Mouse (Mus musculus) megakaryocyte progenitor cell, adult 5-6 weeks (primary cell): ENCODE measurements around the gene Esrrg. TPM values are rescaled to one million over a fixed set of nuclear protein-coding genes. Genes with fewer than 3 reads are reported as not detected.

Experiments used
- ATAC-seq: replicated peaks from 2 replicates; pipeline ENCODE4 v1.8.0; 2016; ENCODE audit warnings: mild to moderate bottlenecking, moderate TSS enrichment, inconsistent platforms; ENCODE audit not compliant: poor library complexity
- total RNA-seq, 2 experiments: library from RNA; stranded (forward) in 1 of 2; stranded (reverse) in 1 of 2; fragments of 157-497, 149-512 nt in 1 of 2; fragments of 200-1000 nt in 1 of 2; gene quantifications; 2 replicates each; pipeline versions ENCODE4 v1.2.3 to v1.2.4; 2015 to 2017

The Esrrg gene
- total RNA-seq, 2 experiments from 2014 or later = not detected

DNA sequence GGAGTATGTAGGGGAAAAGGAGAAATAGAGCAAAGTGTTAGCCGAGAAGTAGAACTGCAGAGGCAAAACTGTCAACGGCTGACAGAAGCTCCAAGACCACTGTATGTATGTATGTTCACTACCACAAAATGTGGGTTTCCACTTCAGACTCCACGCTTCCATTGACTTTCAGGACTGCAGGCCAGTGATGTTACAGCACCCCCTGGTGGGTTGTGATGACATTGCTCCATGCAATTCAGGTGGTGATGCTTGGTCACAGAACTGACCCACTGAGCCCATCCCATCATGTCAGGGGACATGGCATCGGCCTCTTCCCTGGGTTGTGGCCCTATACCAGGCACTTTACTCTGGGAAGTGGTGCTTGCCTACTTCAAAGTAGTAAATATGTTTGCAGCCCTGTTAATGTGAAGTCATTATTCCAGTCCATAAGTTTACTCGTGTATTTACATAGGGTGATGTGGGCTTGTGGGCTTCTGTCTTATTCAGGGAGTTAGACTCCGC, 517.0 kb downstream of the Esrrg start:
- 0 out of 2 replicates have a peak, but pooled peaks have one; percentile 42 for ATAC-seq

DNA sequence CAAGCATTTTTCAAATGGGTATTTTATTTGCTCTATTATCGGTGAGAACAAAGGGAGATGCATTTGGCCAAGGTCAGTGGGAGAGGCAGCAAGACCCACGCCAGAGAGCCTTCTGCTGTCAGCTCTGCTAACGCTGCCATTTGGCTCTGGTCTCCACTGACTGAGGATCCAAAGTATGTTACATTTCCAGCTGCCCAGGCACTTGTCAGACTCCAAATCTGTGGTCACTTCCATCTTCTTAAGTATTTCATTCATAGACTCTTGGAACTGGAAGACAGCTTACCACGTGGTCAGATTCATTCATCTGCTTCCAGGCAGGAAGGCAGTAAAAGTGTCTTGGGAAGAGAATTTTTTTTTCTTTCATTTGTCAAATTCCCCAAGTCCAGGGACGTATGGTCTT, 527.5 kb downstream of the Esrrg start:
- no peak for ATAC-seq

DNA sequence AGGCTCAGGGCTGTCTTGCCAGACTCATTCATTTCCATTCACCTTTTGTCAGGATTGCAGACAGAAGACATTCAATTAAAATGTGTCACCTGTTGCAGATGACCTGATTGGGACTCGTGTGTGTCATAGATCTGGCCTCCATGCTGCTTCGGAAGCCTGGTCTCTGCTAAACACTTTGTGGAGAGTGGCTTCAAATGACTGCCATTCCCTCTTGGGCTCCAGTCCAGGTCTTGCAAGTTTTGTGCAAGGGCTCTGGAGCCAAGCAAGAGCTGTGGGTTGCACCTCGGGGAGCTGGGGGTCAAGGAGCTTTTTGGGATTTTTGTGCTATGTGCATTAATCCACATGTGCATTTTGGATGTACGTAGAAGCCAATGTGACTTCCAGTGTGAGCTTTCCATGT, 530.9 kb downstream of the Esrrg start:
- ATAC-seq = no peak

DNA sequence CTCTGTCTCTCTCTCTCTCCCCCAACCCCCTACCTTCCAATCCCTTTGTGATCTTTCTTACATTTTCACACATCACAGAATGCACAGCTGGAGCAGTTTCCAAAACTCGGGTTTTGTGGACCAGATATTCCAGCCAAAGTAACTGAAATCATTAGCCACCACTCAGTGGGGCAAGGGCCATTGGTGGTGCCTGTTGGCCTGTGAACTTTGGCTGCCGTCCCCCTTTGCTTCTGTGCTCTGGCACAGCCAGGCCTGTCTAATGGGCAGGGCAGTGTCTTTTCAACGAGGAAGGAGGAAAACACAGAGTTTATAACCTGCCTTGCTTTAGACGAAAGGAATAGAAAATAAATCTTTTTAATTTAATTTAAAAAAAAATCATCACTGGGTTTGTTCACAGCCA, 531.6 kb downstream of the Esrrg start:
- ATAC-seq = no peak

DNA sequence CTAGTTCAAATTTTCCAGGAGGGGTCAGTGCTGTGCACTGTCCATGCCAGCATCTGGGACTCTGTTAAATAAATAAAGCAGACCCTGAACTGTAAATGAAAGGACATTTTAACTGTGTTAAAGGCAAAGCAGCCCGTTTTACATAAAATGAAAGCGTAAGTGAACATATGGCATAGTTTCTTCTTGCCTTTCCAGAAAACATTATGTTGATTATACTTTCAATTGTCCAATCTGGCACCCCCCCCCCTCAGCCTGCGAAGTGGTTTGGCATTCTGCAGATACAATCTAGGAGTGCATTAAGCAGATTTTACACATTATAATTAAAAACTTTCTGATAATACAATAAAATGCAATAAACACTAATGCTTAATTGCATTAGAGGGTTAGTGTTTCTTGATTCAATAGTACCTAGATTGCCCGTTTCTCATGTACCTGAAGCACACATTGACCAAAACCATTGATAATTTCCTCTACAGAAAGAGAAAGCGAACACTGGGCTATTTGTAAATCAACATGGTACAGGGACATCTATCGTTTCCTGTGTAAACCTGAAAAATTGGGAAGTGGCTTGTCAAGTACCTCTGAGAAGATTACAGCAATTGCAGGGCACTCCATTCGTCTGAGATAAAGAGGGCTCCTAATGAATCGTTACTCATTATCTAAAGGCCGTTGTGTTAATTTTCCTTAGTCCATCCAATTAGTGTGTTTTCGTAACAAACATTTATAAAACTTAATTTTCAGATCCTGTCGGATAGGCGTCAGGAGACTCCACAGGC, 539.0 kb downstream of the Esrrg start:
- ATAC-seq = no peak

DNA sequence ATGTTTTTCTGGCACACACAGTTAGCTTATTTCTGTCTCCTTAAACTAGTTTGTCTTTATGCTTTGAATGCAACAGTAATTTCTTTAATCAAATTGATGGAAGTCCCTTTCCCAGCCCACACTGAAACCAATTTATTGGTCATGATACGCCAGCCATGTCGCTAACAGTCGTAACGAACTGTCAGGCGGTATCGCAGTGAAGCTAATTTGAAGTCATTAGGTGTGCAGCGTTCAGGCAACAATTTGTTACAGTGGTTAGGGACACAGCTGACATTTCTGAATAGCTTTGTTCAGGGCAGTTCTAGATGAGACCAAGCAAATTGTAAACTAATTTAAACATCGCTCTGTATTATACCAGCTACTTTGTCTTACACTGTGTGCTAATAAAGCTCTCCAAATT, 542.5 kb downstream of the Esrrg start:
- no peak for ATAC-seq

DNA sequence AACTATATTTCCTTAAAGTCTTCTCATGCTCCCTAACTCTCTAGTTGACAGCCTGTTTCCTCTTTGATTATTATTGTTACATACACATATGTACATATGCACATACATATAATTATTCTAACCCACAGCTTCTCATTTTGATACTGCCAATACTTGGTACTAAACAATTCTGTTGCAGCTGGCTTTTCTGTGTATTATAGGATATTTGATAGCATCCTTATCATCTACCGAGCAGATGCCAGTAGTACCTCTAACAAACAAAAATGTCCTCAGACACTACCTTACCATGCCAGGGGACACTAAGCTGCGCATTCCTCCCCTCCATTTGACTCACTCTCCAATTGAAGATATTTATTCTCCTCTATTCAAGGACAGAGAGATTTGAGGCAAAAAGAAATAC, 543.4 kb downstream of the Esrrg start:
- ATAC-seq = no peak

DNA sequence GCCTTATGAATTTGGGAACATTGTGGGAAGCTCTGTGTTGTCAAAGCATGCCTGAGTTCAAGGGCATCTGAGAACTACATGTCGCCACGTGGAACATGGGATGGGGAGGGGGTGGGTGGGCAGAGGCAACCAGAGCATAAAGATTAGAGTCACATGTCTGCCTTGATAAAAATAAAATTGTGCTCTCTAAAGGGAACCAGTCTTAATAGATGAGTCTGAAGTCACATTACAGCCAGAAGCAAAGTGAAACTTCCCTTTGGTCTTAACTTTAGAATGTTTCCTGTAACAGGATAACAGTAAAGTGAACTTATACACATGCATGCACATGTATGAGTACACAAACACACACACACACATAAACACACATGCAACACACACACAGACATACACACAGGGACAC, 545.1 kb downstream of the Esrrg start:
- no peak for ATAC-seq

DNA sequence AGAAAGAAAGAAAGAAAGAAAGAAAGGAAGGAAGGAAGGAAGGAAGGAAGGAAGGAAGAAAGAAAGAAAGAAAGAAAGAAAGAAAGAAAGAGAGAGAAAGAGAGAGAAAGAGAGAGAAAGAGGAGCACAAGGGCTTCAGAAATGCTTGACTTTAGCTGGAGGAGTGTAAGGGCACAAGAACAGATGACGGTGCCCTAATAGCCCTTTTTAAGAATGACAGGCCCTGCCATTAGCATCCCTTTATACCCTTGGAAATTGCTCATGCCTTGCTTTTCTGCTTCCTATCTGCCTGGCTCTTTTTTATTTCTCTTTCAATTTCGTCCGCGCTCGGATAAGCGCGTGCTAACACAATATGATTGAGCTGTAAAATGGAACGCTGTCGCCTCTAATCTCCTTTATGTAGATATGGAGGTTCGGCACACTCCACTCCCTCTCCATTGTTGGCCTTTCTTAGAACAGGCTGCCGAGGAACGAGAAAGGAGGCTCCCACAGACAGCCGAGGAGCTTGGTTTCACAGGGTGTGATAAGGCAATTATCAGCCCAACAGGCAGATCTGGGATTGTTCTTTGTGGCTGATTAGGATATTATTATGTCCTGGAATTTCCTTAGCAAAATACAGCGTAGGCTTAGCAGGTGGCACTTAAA, 546.0 kb downstream of the Esrrg start:
- 0 out of 2 replicates have a peak, but pooled peaks have one; percentile 11 for ATAC-seq

DNA sequence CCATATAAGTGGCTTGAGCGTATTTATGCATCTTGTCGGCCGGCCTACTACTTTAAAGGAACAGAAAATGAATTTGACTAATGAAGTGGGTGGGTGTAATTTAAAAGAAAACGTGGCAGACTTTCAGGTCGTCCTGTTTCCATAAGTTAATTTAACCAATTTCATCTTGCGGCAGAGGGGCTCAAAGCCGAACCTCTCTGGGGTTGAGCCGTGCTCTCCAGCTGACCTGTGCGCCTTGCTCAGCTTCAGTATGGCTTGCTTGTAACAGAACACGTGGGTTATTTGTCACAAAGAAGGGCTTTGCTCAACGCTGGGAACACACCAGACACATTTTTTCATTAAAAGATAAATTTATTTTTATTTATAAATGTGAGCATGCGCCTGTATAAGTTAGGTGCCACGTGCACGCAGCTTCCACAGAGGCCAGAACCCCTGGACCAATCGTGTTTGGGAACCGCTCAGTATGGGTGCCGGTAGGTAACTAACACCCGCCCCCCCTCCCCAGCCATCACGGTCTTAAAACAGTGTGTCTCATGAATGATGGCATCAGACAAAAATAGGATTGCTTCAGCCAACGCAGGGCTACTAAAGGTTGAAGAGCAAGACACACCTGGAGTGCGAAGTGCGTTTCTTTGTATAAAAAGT, 546.7 kb downstream of the Esrrg start:
- no peak for ATAC-seq

DNA sequence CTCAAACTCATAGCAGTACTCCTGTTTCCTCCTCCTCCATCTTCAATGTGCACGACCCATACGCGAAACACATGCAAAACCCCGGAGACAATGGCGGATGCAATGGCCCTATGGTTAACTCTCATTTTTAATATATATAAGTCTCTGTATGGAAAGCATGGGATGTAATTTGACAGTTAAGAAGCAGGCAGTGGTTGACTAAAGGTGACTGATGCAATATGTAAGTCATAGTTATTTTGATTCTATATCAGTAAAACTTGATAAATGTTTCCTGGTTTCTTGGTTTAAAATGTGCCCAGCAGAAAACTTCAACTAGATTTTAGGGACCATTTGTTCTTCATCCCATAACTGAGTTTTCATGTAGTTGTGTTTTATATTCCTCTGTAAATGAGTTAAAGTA, 547.9 kb downstream of the Esrrg start:
- no peak for ATAC-seq

DNA sequence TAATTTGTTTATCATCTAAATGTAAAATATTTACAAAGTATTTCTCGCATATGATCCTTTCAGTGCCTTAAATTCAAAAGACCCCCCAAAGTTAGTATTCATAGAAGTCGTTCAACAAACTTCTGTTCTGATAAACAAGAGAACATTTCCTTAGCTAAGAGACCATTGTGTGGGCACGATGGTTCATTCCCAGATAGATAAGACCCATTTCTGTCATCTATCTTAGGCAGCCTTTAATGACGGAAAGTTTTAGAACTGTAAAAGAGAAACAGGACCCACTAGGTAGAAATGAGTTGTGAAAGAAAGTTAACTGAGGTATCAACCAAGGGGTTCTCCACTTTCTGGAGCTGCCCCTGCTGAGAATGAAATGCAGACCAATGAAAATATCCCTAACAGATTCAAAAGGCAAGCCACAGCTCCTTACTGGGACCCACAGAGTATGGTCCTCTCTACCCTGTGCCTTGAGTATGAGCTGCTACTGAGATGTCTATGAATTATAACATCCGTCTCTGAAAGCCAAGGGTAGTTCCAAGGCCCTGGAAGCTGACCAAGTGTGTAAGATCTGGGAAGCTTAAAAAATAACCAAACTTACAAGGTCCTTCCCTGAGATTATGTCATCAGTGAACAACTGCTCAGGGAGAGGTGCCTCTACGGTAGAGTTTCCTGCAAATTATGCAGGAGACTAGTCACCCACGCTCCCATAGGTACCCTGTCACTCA, 548.8 kb downstream of the Esrrg start:
- no peak for ATAC-seq

DNA sequence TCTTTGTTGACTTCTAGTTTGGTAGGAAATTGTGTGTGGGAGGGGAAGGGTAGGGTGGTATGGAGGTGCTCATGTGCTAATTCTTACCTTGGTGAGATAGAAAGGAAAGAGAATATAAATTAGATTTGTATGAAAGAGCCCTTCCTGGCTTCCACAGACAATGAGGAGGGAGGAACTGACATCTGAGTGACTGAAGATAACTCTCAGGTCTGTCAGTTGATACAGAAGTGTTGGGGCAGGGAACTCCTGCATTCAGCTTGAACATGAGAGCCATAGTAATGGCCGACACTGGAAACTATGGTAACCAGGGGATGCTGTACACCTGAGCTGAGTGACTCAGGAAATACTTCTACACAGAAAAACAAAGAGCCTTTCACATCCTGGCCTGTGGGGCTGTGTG, 550.1 kb downstream of the Esrrg start:
- no peak for ATAC-seq

DNA sequence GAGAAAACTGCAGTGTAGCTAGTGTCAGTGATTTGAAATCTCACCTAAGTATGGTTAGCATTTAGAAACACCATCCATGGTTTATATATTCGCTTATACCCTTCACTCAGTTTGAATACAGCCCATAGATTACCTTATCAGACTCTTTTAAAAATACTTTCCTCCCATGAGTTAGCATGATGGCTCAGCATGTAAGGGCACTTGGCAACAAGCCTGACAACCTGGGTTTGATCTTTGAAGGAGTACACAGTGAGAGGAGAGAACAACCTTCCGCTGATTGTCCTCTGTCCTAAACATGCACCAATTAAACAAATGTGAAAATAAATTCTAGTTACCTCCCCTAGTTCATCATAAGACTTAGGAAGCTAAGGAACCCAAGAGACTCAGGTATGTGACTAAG, 550.5 kb downstream of the Esrrg start:
- no peak for ATAC-seq

DNA sequence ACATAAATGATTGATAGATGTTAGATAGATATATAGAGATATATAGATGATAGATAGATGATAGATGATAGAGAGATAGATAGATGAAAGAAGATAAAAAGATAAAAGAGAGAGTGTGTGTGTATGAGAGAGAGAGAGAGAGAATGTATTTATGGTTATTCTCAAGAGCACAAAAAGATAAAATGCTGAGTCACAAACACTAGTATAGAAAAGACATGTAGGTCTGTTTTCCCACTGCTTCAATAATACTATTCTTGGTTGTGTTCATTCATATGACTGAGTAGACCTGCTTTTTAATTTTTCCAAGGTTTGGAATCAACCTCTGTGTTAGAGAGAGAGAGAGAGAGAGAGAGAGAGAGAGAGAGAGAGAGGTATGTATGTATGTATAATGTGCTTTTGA, 554.5 kb downstream of the Esrrg start:
- no peak for ATAC-seq

DNA sequence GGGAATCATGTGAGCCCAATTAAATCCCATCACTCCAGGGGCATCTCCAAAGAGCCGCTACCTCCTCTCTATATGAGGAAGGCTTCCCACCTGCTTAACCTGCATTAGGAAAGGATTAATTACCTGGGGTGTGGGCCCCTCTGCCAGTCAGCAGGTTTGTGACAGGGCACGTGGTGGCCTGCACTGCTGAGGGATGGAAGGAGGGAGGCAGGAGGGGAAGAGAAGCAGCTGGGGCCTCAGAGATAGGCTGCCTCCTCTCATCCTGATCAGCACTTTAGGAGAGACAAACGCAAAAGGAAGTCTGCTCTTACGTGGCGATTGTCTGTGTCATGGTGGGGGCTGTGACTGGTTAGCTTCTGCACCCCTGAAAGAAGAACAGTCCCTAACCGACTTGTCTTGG, 555.7 kb downstream of the Esrrg start:
- ATAC-seq = no peak

DNA sequence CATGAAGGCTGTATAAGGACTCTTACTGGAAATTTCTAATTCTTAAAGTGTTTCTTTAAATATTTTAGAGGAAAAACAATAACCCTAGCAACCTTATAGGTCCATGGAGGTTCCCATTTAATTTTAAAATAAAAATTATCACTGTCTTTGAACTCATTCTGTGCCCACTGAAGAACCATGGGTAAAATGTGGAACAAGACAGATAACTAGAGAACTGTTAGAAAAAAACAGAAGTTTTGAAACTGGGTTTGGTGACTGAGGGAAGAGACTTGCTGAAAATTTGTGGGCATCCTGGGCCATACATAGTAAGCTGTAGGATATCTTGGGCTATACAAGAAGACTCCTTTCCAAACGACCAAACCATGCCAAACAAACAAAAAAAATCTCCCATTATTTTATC, 565.3 kb downstream of the Esrrg start:
- no peak for ATAC-seq

DNA sequence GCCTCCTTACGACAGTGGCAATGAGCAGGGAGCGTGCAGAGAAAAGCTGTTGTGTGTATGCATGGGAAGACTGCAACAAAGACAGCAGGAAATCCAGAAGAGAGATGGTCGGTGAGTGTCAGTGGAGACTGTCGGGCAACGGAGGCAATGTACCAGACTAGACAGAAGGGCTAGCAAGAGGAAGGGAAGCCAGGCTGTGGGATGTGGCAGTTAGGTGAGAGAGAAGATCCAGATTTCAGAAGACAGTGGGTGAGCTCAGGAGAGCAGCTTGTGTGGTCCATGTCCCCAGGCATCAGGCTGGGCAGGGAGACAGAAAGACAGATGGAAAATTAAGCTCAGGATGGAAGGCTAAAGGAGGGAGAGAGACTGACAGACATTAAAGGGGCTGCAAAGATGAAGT, 574.4 kb downstream of the Esrrg start:
- no peak for ATAC-seq

DNA sequence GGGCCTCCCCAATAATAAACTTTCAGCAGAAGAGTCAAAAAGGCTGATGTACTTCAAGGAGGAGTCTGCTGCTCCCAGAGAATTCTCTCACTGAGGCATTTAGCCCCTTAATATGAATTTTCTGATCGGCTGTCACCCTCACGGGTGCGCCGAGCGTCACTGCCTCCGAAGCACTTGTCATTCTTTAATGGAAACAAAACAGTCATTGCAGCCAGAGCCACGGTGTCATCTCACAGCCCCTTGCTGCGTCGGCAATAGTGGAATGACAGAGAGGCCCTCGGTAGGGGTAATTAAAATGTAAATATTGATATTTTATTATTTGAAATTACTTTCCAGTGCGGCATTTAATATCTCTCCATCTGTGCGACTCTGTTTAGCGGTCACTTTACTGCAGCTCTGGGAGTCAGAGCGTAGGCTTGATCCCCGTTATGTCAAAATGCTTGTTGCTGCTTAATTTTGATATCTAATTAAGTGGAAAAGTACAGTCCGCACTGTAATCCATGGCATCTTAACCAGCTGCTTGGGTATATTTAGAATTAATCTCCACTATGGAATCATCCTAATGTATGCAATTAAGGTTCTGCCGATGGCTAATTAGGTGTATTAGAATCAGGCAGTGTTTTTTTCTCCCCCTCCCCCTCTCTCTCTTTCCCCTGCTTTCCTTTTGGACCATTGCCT, 578.0 kb downstream of the Esrrg start:
- no peak for ATAC-seq

DNA sequence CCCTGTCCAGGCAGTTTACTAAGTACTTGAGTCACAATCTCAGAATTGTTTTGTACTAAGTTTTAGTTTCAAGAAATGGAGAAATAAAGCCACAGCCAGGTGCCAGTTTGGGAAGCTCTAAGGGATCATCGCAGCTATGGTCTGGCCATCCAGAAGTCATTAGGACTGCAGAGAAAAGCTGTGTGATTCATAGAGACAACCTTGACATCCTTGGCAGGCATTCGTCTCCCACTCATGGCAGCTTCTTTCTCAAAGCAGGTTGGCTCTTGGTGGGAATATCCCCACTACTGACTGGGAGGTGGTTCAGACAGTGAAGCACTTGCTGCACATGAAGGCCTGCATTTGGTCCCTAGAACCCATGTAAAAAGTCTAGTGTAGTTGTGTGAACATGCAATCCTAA, 584.4 kb downstream of the Esrrg start:
- ATAC-seq = no peak

DNA sequence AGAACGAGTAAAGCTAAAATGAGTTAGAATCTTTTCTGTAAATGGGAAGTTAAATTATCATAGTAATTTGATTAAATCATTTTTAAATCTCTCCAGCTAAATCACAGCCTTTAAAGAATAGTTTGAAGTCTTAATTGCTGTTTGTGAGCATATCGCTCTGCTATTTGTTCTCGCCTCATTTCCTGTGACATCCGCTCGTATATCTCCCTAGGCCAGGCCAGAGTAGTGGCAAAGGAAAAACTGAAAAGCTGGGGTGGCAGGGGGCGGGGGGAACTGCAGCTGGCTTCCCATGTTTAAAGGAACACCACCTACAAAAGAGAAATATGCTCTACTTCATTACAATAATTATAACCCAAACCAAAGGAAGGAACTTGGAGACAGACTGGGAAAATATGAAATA, 598.8 kb downstream of the Esrrg start:
- no peak for ATAC-seq
